Mouse (Mus musculus) embryonic facial prominence, embryonic 12.5 days (tissue): Measurements from ENCODE around the gene Smyd1. TPM values are rescaled to one million over a fixed set of nuclear protein-coding genes. Genes with fewer than 3 reads are reported as not detected.

Source experiments
- ATAC-seq: fragments of 200-750 bp; cut with Nextera tagmentation; 2 replicates; pipeline ENCODE4 v1.8.0; 2017; ENCODE audit not compliant: insufficient number of reproducible peaks, insufficient read depth, low FRiP score, low TSS enrichment
- H3K27ac ChIP-seq: fragments of 300-500 bp; sonication (generic); 2 replicates; pipeline ENCODE4 v1.5.1; 2016; ENCODE audit warnings: mild to moderate bottlenecking
- H3K27me3 ChIP-seq: fragments of 300-500 bp; sonication (generic); 2 replicates; pipeline ENCODE4 v1.6.1; 2016; ENCODE audit warnings: mild to moderate bottlenecking, moderate library complexity
- H3K36me3 ChIP-seq: fragments of 300-500 bp; sonication (generic); 2 replicates; pipeline ENCODE4 v1.6.1; 2016; ENCODE audit warnings: mild to moderate bottlenecking
- H3K4me1 ChIP-seq: fragments of 300-500 bp; sonication (generic); 2 replicates; pipeline ENCODE4 v1.6.1; 2016
- H3K4me2 ChIP-seq: fragments of 300-500 bp; sonication (generic); replicated peaks from 2 replicates; pipeline ENCODE4 v1.6.1; 2016; ENCODE audit warnings: mild to moderate bottlenecking, moderate library complexity
- H3K4me3 ChIP-seq: fragments of 300-500 bp; sonication (generic); 2 replicates; pipeline ENCODE4 v1.5.1; 2016; ENCODE audit warnings: mild to moderate bottlenecking
- H3K9ac ChIP-seq: fragments of 300-500 bp; sonication (generic); 2 replicates; pipeline ENCODE4 v1.6.1; 2016; ENCODE audit warnings: mild to moderate bottlenecking, moderate library complexity
- H3K9me3 ChIP-seq: fragments of 300-500 bp; sonication (generic); 2 replicates; pipeline ENCODE4 v1.6.1; 2016; ENCODE audit warnings: mild to moderate bottlenecking, moderate library complexity
- WGBS: fragments of 180-500 bp; shearing (Covaris S2); methylation state at CpG from one replicate; pipeline ENCODE4 v1.1.7; 2016; 5-methylcytosine and 5-hydroxymethylcytosine counted together
- polyA plus RNA-seq: library from polyadenylated mRNA; unstranded; fragments of >200 nt; fragmentation: Nextera tagmentation; extraction: Ambion mirVana; gene quantifications from 2 replicates; pipeline ENCODE4 v1.2.1, GENCODE M21; 2016

Smyd1 gene
- polyA plus RNA-seq, 1 experiment from 2014 or later: 2.8 TPM

- ATAC-seq: no peak
- Histone ChIP-seq H3K4me3 (no peak overlapping the region), H3K36me3 (no peaks in the 10 kb centered on the region), H3K9me3 (no peaks in the 10 kb centered on the region), H3K4me1 (no peaks in the 10 kb centered on the region), H3K27ac (no peak overlapping the region), H3K4me2 (no peak overlapping the region), H3K27me3 (no peaks in the 10 kb centered on the region), H3K9ac (no peak overlapping the region)
- WGBS: 89% methylated on average over 10 of the region's 10 CpGs
Measured at GRCm38 (mm10) chr6:71256166-71256565, 65.9 kb downstream of the Smyd1 start.

GRCm38 (mm10) chr6:71254456-71254855, 67.6 kb downstream of the Smyd1 start:
- ATAC-seq: no peak
- H3K36me3 ChIP-seq: no peaks in the 10 kb centered on the region
- H3K27ac ChIP-seq: no peak overlapping the region
- no peak overlapping the region for H3K4me3 ChIP-seq
- no peaks in the 10 kb centered on the region for H3K9me3 ChIP-seq
- no peak overlapping the region for H3K4me2 ChIP-seq
- no peak overlapping the region for H3K9ac ChIP-seq
- no peaks in the 10 kb centered on the region for H3K4me1 ChIP-seq
- H3K27me3 ChIP-seq: no peaks in the 10 kb centered on the region
- WGBS: 92% methylated on average over 6 of the region's 6 CpGs

GRCm38 (mm10) chr6:71250951-71251350, 71.1 kb downstream of the Smyd1 start:
- Histone ChIP-seq H3K9me3 (no peaks in the 10 kb centered on the region), H3K4me2 (no peak overlapping the region), H3K4me3 (no peak overlapping the region), H3K27ac (no peak overlapping the region), H3K36me3 (no peaks in the 10 kb centered on the region), H3K4me1 (no peaks in the 10 kb centered on the region), H3K9ac (no peak overlapping the region), H3K27me3 (no peaks in the 10 kb centered on the region)
- no peak for ATAC-seq
- 85% methylated on average over 8 of the region's 8 CpGs for WGBS

- 74% methylated on average over 3 of the region's 3 CpGs for WGBS
- H3K27me3 ChIP-seq: no peaks in the 10 kb centered on the region
- H3K4me1 ChIP-seq: no peaks in the 10 kb centered on the region
- no peak for ATAC-seq
- no peaks in the 10 kb centered on the region for H3K9me3 ChIP-seq
- H3K36me3 ChIP-seq: no peaks in the 10 kb centered on the region
- no peak overlapping the region for H3K4me3 ChIP-seq
- no peak overlapping the region for H3K9ac ChIP-seq
- no peak overlapping the region for H3K27ac ChIP-seq
- H3K4me2 ChIP-seq: no peak overlapping the region
Measured at GRCm38 (mm10) chr6:71249615-71250014, 72.4 kb downstream of the Smyd1 start.

- Histone ChIP-seq H3K4me3 (no peak overlapping the region), H3K4me1 (no peaks in the 10 kb centered on the region), H3K27me3 (no peaks in the 10 kb centered on the region), H3K9ac (no peak overlapping the region), H3K36me3 (no peaks in the 10 kb centered on the region), H3K27ac (no peak overlapping the region), H3K9me3 (no peaks in the 10 kb centered on the region), H3K4me2 (no peak overlapping the region)
- WGBS: 81% methylated on average over 1 of the region's 1 CpGs
- ATAC-seq: no peak
Measured at GRCm38 (mm10) chr6:71248420-71248819, 73.6 kb downstream of the Smyd1 start.

GRCm38 (mm10) chr6:71243258-71243657, 78.8 kb downstream of the Smyd1 start:
- Histone ChIP-seq H3K4me1 (no peaks in the 10 kb centered on the region), H3K9ac (no peak overlapping the region), H3K27me3 (no peaks in the 10 kb centered on the region), H3K9me3 (no peaks in the 10 kb centered on the region), H3K4me3 (no peak overlapping the region), H3K27ac (no peak overlapping the region), H3K4me2 (no peak overlapping the region), H3K36me3 (no peaks in the 10 kb centered on the region)
- WGBS: 88% methylated on average over 3 of the region's 3 CpGs
- ATAC-seq: no peak

GRCm38 (mm10) chr6:71242811-71243210, 79.2 kb downstream of the Smyd1 start:
- no peaks in the 10 kb centered on the region for H3K9me3 ChIP-seq
- no peak for ATAC-seq
- WGBS: 88% methylated on average over 1 of the region's 1 CpGs
- H3K36me3 ChIP-seq: no peaks in the 10 kb centered on the region
- H3K9ac ChIP-seq: no peak overlapping the region
- no peaks in the 10 kb centered on the region for H3K27me3 ChIP-seq
- H3K4me3 ChIP-seq: no peak overlapping the region
- no peak overlapping the region for H3K4me2 ChIP-seq
- H3K4me1 ChIP-seq: no peaks in the 10 kb centered on the region
- no peak overlapping the region for H3K27ac ChIP-seq

GRCm38 (mm10) chr6:71240831-71241230, 81.2 kb downstream of the Smyd1 start:
- no peak for ATAC-seq
- H3K9ac ChIP-seq: no peak overlapping the region
- 81% methylated on average over 7 of the region's 7 CpGs for WGBS
- no peak overlapping the region for H3K4me2 ChIP-seq
- H3K4me1 ChIP-seq: no peaks in the 10 kb centered on the region
- no peaks in the 10 kb centered on the region for H3K27me3 ChIP-seq
- H3K36me3 ChIP-seq: no peaks in the 10 kb centered on the region
- H3K27ac ChIP-seq: no peak overlapping the region
- H3K9me3 ChIP-seq: no peaks in the 10 kb centered on the region
- no peak overlapping the region for H3K4me3 ChIP-seq

GRCm38 (mm10) chr6:71239069-71239750, 82.8 kb downstream of the Smyd1 start:
- no peaks in the 10 kb centered on the region for H3K9me3 ChIP-seq
- H3K36me3 ChIP-seq: no peaks in the 10 kb centered on the region
- no peak overlapping the region for H3K4me3 ChIP-seq
- H3K27me3 ChIP-seq: no peaks in the 10 kb centered on the region
- H3K27ac ChIP-seq: no peak overlapping the region
- H3K4me2 ChIP-seq: no peak overlapping the region
- WGBS: 92% methylated on average over 26 of the region's 26 CpGs
- H3K4me1 ChIP-seq: no peaks in the 10 kb centered on the region
- no peak overlapping the region for H3K9ac ChIP-seq
- ATAC-seq: no peak

- no peak overlapping the region for H3K27ac ChIP-seq
- H3K4me3 ChIP-seq: no peak overlapping the region
- no peaks in the 10 kb centered on the region for H3K9me3 ChIP-seq
- H3K27me3 ChIP-seq: no peaks in the 10 kb centered on the region
- no peak overlapping the region for H3K4me2 ChIP-seq
- no peaks in the 10 kb centered on the region for H3K4me1 ChIP-seq
- WGBS: 83% methylated on average over 6 of the region's 6 CpGs
- no peaks in the 10 kb centered on the region for H3K36me3 ChIP-seq
- ATAC-seq: no peak
- no peak overlapping the region for H3K9ac ChIP-seq
Measured at GRCm38 (mm10) chr6:71237031-71237431, 85.0 kb downstream of the Smyd1 start.

GRCm38 (mm10) chr6:71236506-71236905, 85.5 kb downstream of the Smyd1 start:
- Histone ChIP-seq H3K9ac (no peak overlapping the region), H3K27me3 (no peaks in the 10 kb centered on the region), H3K9me3 (no peaks in the 10 kb centered on the region), H3K4me1 (no peaks in the 10 kb centered on the region), H3K4me3 (no peak overlapping the region), H3K36me3 (no peaks in the 10 kb centered on the region), H3K27ac (no peak overlapping the region), H3K4me2 (no peak overlapping the region)
- no peak for ATAC-seq
- 71% methylated on average over 6 of the region's 6 CpGs for WGBS

- H3K4me3 ChIP-seq: no peak overlapping the region
- WGBS: 64% methylated on average over 3 of the region's 3 CpGs
- H3K27me3 ChIP-seq: no peaks in the 10 kb centered on the region
- no peaks in the 10 kb centered on the region for H3K36me3 ChIP-seq
- H3K27ac ChIP-seq: no peak overlapping the region
- H3K4me1 ChIP-seq: no peaks in the 10 kb centered on the region
- H3K9ac ChIP-seq: no peak overlapping the region
- ATAC-seq: no peak
- H3K4me2 ChIP-seq: no peak overlapping the region
- no peaks in the 10 kb centered on the region for H3K9me3 ChIP-seq
Measured at GRCm38 (mm10) chr6:71235944-71236343, 86.1 kb downstream of the Smyd1 start.
